Comparison of ENCODE assay signal across 17 mouse cellular contexts in the genomic region with DNA sequence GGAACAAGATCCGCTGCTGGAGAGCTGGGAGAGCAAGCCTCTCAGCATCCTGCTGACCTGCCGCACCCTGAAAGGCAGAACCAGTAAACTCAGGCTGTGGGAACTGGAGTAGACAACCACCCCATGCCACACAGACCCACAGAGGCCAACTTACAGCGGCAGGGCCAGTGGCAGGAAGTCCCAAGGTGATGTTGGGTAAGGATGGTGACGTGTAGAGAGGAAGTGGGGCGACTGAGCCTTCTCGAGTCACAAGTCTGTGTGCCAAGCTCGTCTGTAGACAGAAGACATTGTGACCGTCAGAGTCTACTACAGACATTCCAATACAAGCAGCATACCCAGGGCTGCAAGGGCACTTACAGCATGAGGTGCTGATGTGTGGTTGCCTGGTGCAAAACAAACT.
A peak's percentile ranks its signal among the peaks of the same experiment; 100 is the strongest.
DNase-seq lines count a peak whose midpoint lies in the region; ATAC-seq and TF ChIP-seq lines count a peak whose summit lies in the region.
"Had no signal": no experiment of that assay in that cellular context is flagged by ENCODE, and none has a peak within 500 bp of the region (broad histone marks: within the 10 kb centered on the region; RNA-seq: fewer than 3 reads in every experiment).

No protein-coding gene starts in this region.

- no peak for TF ChIP-seq EP300 in liver, postnatal 0 days (IDR thresholded peaks at IDR 0.05; ENCODE audit: low read depth)

- peaks cover 36% of the 10 kb centered on the region for H3K36me3 ChIP-seq in liver, postnatal 0 days (replicated peaks; ENCODE audit: insufficient read depth, low read length)
- peaks cover 7% of the 10 kb centered on the region; the same call in 1 of the 2 replicates for H3K36me3 ChIP-seq in liver, embryonic 11.5 days (ENCODE audit: control insufficient read depth, insufficient read depth, low read length)
- peaks cover 63% of the 10 kb centered on the region for H3K36me3 ChIP-seq in myocyte (ENCODE audit: control insufficient read depth, insufficient read depth)

- H3K79me2 ChIP-seq in myocyte (ENCODE audit: control insufficient read depth, insufficient read depth), result no peaks in the 10 kb centered on the region

- H3K27me3 ChIP-seq in liver, postnatal 0 days (ENCODE audit: insufficient read depth, low read length), result no peaks in the 10 kb centered on the region
- no peaks in the 10 kb centered on the region for H3K27me3 ChIP-seq in liver, embryonic 11.5 days (replicated peaks; ENCODE audit: control insufficient read depth, insufficient read depth, low read length)
- H3K27me3 ChIP-seq in myocyte (ENCODE audit: control insufficient read depth, insufficient read depth, insufficient read length), result no peaks in the 10 kb centered on the region
- H3K27me3 ChIP-seq: forebrain, embryonic 15.5 days; heart, embryonic 12.5 days; liver, embryonic 15.5 days; midbrain, embryonic 12.5 days had no signal

- peaks cover 6% of the 10 kb centered on the region for H3K4me1 ChIP-seq in liver, postnatal 0 days (ENCODE audit: insufficient read depth)
- H3K4me1 ChIP-seq in liver, embryonic 11.5 days (replicated peaks; ENCODE audit: control insufficient read depth, insufficient read depth, low read length), result no peaks in the 10 kb centered on the region
- H3K4me1 ChIP-seq: forebrain, embryonic 15.5 days; liver, embryonic 15.5 days; midbrain, embryonic 12.5 days had no signal

- H3K4me2 ChIP-seq in liver, postnatal 0 days (ENCODE audit: low read depth, low read length), result no peak overlapping the region
- H3K4me2 ChIP-seq in liver, embryonic 11.5 days, result no peak overlapping the region
- no peak overlapping the region for H3K4me2 ChIP-seq in myocyte (ENCODE audit: low read depth)
- H3K4me2 ChIP-seq: forebrain, embryonic 15.5 days; heart, embryonic 12.5 days; liver, embryonic 15.5 days; midbrain, embryonic 12.5 days had no signal

- no peak overlapping the region for H3ac ChIP-seq in myocyte (ENCODE audit: control insufficient read depth, insufficient read length)

- no peak overlapping the region for H3K4me3 ChIP-seq in liver, postnatal 0 days (ENCODE audit: low read depth, low read length)
- H3K4me3 ChIP-seq in liver, embryonic 11.5 days (ENCODE audit: low read depth, low read length), result no peak overlapping the region
- no peak overlapping the region for H3K4me3 ChIP-seq in myocyte
- H3K4me3 ChIP-seq in left cerebral cortex, adult 2 months, result no peak overlapping the region
- H3K4me3 ChIP-seq: forebrain, embryonic 15.5 days; heart, embryonic 12.5 days; liver, embryonic 15.5 days; midbrain, embryonic 12.5 days had no signal

- no peak overlapping the region for H3K9ac ChIP-seq in liver, postnatal 0 days (replicated peaks)
- no peak overlapping the region for H3K9ac ChIP-seq in liver, embryonic 11.5 days (ENCODE audit: low read depth, low read length)
- H3K9ac ChIP-seq: forebrain, embryonic 15.5 days; heart, embryonic 12.5 days; liver, embryonic 15.5 days; midbrain, embryonic 12.5 days had no signal

- H3K27ac ChIP-seq in liver, postnatal 0 days (ENCODE audit: low read depth), result no peak overlapping the region
- H3K27ac ChIP-seq in liver, embryonic 11.5 days (ENCODE audit: low read depth, low read length), result no peak overlapping the region
- H3K27ac ChIP-seq in left cerebral cortex, adult 2 months, result no peak overlapping the region
- H3K27ac ChIP-seq: forebrain, embryonic 15.5 days; liver, embryonic 15.5 days; midbrain, embryonic 12.5 days had no signal

- H3K9me3 ChIP-seq in liver, postnatal 0 days (ENCODE audit: low read length), result no peaks in the 10 kb centered on the region
- no peaks in the 10 kb centered on the region for H3K9me3 ChIP-seq in liver, embryonic 11.5 days (ENCODE audit: control insufficient read depth, low read length)
- H3K9me3 ChIP-seq: forebrain, embryonic 15.5 days; G1E; heart, embryonic 12.5 days; liver, embryonic 15.5 days; midbrain, embryonic 12.5 days had no signal

- TF ChIP-seq CTCF in liver, postnatal 0 days (IDR thresholded peaks at IDR 0.05; ENCODE audit: low read depth), result no peak
- no peak for TF ChIP-seq CTCF in left cerebral cortex, adult 2 months (IDR thresholded peaks at IDR 0.05)

- WGBS in liver, postnatal 0 days (ENCODE audit: insufficient replicate concordance), result 51% methylated on average over 8 of the region's 8 CpGs
- WGBS in liver, embryonic 11.5 days, result 77% methylated on average over 8 of the region's 8 CpGs

- TF ChIP-seq POLR2A in myocyte (IDR thresholded peaks at IDR 0.05; ENCODE audit: insufficient read length, low read depth), result no peak

- peak; percentile 42 for DNase-seq in liver, postnatal 0 days
- DNase-seq in liver, embryonic 11.5 days (ENCODE audit: low spot score), result no peak
- peak; percentile 60 for DNase-seq in T-cell, adult 2 months (ENCODE audit: low spot score)
- peak; percentile 11 for DNase-seq in lung, postnatal 10 days
- DNase-seq in left cerebral cortex, adult 2 months (ENCODE audit: extremely low spot score in 1 of 2, low spot score in 2 of 2), result no peak
- no peak for DNase-seq in cerebellum, postnatal 10 days
- DNase-seq: cerebellum, adult 11-12 months; gastrocnemius, postnatal 25 days; kidney, adult 18-20 months; layer of hippocampus, postnatal 36 days had no signal

- intact Hi-C loops in left cerebral cortex, adult 2 months (cut with DNase I), result loop anchor here (5.0 kb wide), 1 partner anchor 183 kb away; no protein-coding TSS in a partner anchor

- no peak; the same call in 1 of the 2 replicates for ATAC-seq in liver, postnatal 0 days
- ATAC-seq in liver, embryonic 11.5 days (replicated peaks; ENCODE audit: low FRiP score), result no peak
- ATAC-seq in erythroblast, adult 5-6 weeks (replicated peaks; ENCODE audit: low FRiP score, poor library complexity, severe bottlenecking), result no peak
- ATAC-seq: forebrain, embryonic 15.5 days had no signal

TF ChIP-seq in myocyte, 11 proteins besides CTCF, POLR2A, EP300 and RAD21:
- no peak for TF ChIP-seq E2F4 (IDR thresholded peaks at IDR 0.05; ENCODE audit: insufficient read depth)
- TF ChIP-seq TCF12 (IDR thresholded peaks at IDR 0.05; ENCODE audit: insufficient read depth, poor library complexity, severe bottlenecking), result no peak
- TF ChIP-seq POLR2AphosphoS2 (IDR thresholded peaks at IDR 0.05; ENCODE audit: insufficient read length, low read depth), result peak; percentile 48

Comparison
In these comparisons a context has a peak if more than half of its experiments do, and no peak if none do; other contexts are left out.
1. DNase-seq: peak in liver, postnatal 0 days (single experiment), T-cell, adult 2 months (single experiment) and lung, postnatal 10 days (single experiment); none in liver, embryonic 11.5 days (single experiment), left cerebral cortex, adult 2 months (0 of 2) and cerebellum, postnatal 10 days (0 of 2).